Comparison of ENCODE assay signal across 8 mouse cellular contexts in the genomic region with DNA sequence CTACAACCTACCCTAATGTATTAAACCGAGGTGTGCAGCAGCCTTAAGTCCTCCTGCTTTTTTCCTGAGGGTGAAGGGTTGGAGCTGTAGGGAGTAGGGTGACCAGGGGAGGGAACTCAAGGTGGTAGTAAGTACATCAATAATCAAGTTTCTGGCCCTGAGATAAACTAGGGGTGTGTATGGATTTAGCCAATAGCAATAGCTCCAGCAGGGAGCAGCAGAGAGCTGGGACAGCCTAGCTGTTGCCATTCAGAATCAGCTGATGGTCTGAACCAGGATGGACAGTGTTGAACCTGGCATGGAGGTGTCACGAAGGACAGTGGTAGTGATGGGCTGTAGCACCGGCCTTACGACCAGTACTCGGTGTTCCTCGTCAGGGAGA. TPM values are rescaled to one million over a fixed set of nuclear protein-coding genes. Genes with fewer than 3 reads are reported as not detected.
A peak's percentile ranks its signal among the peaks of the same experiment; 100 is the strongest.
DNase-seq lines count a peak whose midpoint lies in the region; ATAC-seq and TF ChIP-seq lines count a peak whose summit lies in the region.

No protein-coding gene starts in this region.

- peak overlapping the region; percentile 95 for H3K9ac ChIP-seq in ES-Bruce4 (ENCODE audit: low read depth, poor library complexity, severe bottlenecking)
- no peak overlapping the region for H3K9ac ChIP-seq in heart, embryonic 16.5 days (ENCODE audit: low read length)

- TF ChIP-seq EP300 in ES-Bruce4 (IDR thresholded peaks at IDR 0.05; ENCODE audit: insufficient read depth, low read depth, low read length): no peak

- peak; percentile 90 to 92 for DNase-seq in kidney, postnatal 4 days
- peak; percentile 75 for DNase-seq in lung, adult 2 months
- DNase-seq in retina, adult 2 months (ENCODE audit: low read depth, low spot score): peak; percentile 45
- peak; percentile 85 for DNase-seq in urinary bladder, postnatal 14 days (ENCODE audit: low spot score)

- peaks cover 6% of the 10 kb centered on the region for H3K4me1 ChIP-seq in ES-Bruce4 (ENCODE audit: control insufficient read depth, insufficient read depth, low read length)
- H3K4me1 ChIP-seq in bone marrow, adult 2 months (ENCODE audit: control insufficient read depth, insufficient read depth, low read length): peaks cover 5% of the 10 kb centered on the region; the same call in 1 of the 2 replicates
- peaks cover 11% of the 10 kb centered on the region; the same call in 1 of the 2 replicates for H3K4me1 ChIP-seq in embryonic fibroblast, embryonic 13.5 days (ENCODE audit: control insufficient read depth, insufficient read depth, low read length)
- peaks cover 25% of the 10 kb centered on the region for H3K4me1 ChIP-seq in heart, embryonic 16.5 days (ENCODE audit: control insufficient read depth, insufficient read depth, low read length)
- H3K4me1 ChIP-seq in lung, adult 2 months (ENCODE audit: control insufficient read depth, insufficient read depth, low read length): peaks cover 16% of the 10 kb centered on the region

- peak overlapping the region; percentile 95 for H3K27ac ChIP-seq in ES-Bruce4 (ENCODE audit: insufficient read depth, low read length)
- peak overlapping the region; percentile 78 for H3K27ac ChIP-seq in bone marrow, adult 2 months (ENCODE audit: control insufficient read depth, insufficient read depth, low read depth, low read length, poor library complexity)
- H3K27ac ChIP-seq in embryonic fibroblast, embryonic 13.5 days (ENCODE audit: insufficient read depth, low read length): peak overlapping the region; percentile 10; the same call in 1 of the 2 replicates
- peak overlapping the region; percentile 9 for H3K27ac ChIP-seq in heart, embryonic 16.5 days (ENCODE audit: low read length)

- 43% methylated on average over 6 of the region's 6 CpGs for WGBS in bone marrow, adult 2 months
- 33% methylated on average over 6 of the region's 6 CpGs for WGBS in heart, embryonic 16.5 days
- WGBS in lung, adult 2 months: 40% methylated on average over 6 of the region's 6 CpGs

- no peak for TF ChIP-seq POLR2A in ES-Bruce4 (IDR thresholded peaks at IDR 0.05; ENCODE audit: insufficient read depth, low read length)
- TF ChIP-seq POLR2A in bone marrow, adult 2 months (IDR thresholded peaks at IDR 0.05; ENCODE audit: borderline replicate concordance, control insufficient read depth, low read depth, low read length): no peak
- no peak for TF ChIP-seq POLR2A in embryonic fibroblast, embryonic 13.5 days (IDR thresholded peaks at IDR 0.05; ENCODE audit: low read depth, low read length)
- no peak for TF ChIP-seq POLR2A in lung, adult 2 months (IDR thresholded peaks at IDR 0.05; ENCODE audit: borderline replicate concordance, extremely low read depth, low read depth, low read length)

- peaks cover 20% of the 10 kb centered on the region for H3K36me3 ChIP-seq in ES-Bruce4 (ENCODE audit: control insufficient read depth, insufficient read depth, low read length, poor library complexity, severe bottlenecking)
- peaks cover 24% of the 10 kb centered on the region for H3K36me3 ChIP-seq in heart, embryonic 16.5 days (ENCODE audit: control insufficient read depth, insufficient read depth)

- peak overlapping the region; percentile 79 for H3K4me3 ChIP-seq in ES-Bruce4 (ENCODE audit: low read depth, low read length)
- H3K4me3 ChIP-seq in bone marrow, adult 2 months (replicated peaks; ENCODE audit: control insufficient read depth, low read depth, low read length): peak overlapping the region; percentile 0
- H3K4me3 ChIP-seq in embryonic fibroblast, embryonic 13.5 days (ENCODE audit: insufficient read depth, low read length): no peak overlapping the region
- H3K4me3 ChIP-seq in heart, embryonic 16.5 days (ENCODE audit: low read length): no peak overlapping the region; the same call in 1 of the 2 replicates
- H3K4me3 ChIP-seq in lung, adult 2 months (replicated peaks; ENCODE audit: extremely low read depth, low read depth, low read length): no peak overlapping the region

- no peaks in the 10 kb centered on the region for H3K27me3 ChIP-seq in ES-Bruce4 (ENCODE audit: control insufficient read depth, insufficient read depth, low read length, poor library complexity, severe bottlenecking)
- H3K27me3 ChIP-seq in heart, embryonic 16.5 days (ENCODE audit: control insufficient read depth, insufficient read depth, low read length): no peaks in the 10 kb centered on the region

- H3K4me2 ChIP-seq in heart, embryonic 16.5 days (ENCODE audit: low read depth, low read length): peak overlapping the region; percentile 59; the same call in 1 of the 2 replicates

- H3K9me3 ChIP-seq in ES-Bruce4 (replicated peaks; ENCODE audit: control insufficient read depth, insufficient read depth, low read length, poor library complexity, severe bottlenecking): no peaks in the 10 kb centered on the region
- H3K9me3 ChIP-seq in heart, embryonic 16.5 days (replicated peaks; ENCODE audit: control insufficient read depth, low read length): no peaks in the 10 kb centered on the region

- peak; percentile 21; the same call in 1 of the 2 replicates for ATAC-seq in heart, embryonic 16.5 days (replicated peaks; ENCODE audit: extremely low read depth, insufficient read depth, low FRiP score)

- peak; percentile 66 for TF ChIP-seq CTCF in ES-Bruce4 (IDR thresholded peaks at IDR 0.05; ENCODE audit: low read depth, low read length)
- TF ChIP-seq CTCF in bone marrow, adult 2 months (IDR thresholded peaks at IDR 0.05; ENCODE audit: control insufficient read depth, insufficient read depth, low read length): peak; percentile 93
- peak; percentile 76; the same call in 1 of the 2 replicates for TF ChIP-seq CTCF in embryonic fibroblast, embryonic 13.5 days (IDR thresholded peaks at IDR 0.05; ENCODE audit: borderline replicate concordance, insufficient read depth, low read length)
- TF ChIP-seq CTCF in lung, adult 2 months (IDR thresholded peaks at IDR 0.05; ENCODE audit: insufficient read depth, low read length): peak; percentile 90

RNA-seq across cellular contexts. Expression of gene Hspb9, which starts 0.9 kb away (rescaled TPM):
- polyA plus RNA-seq in ES-Bruce4 (2011; ENCODE audit: insufficient read depth, insufficient read length, low read depth, missing spikeins): not detected in 2 replicates
- not detected in 2 replicates for polyA plus RNA-seq in bone marrow, adult 2 months (2011; ENCODE audit: insufficient read depth, insufficient read length, low replicate concordance, missing spikeins)
- polyA plus RNA-seq in embryonic fibroblast, embryonic 13.5 days (2011; ENCODE audit: insufficient read length, low read depth, missing spikeins): not detected in 2 replicates
- polyA plus RNA-seq in heart, embryonic 16.5 days (2015; fragmentation: Nextera tagmentation; extraction: Ambion mirVana): 0.24 TPM in 1 of 2 replicates, not detected in the other
- polyA plus RNA-seq in lung, adult 2 months (2012; rRNA removed): 0.36 TPM in 1 of 2 replicates, not detected in the other

RNA-seq across cellular contexts. Expression of gene Kat2a, which starts 2.3 kb away (rescaled TPM):
- polyA plus RNA-seq in ES-Bruce4 (2011; ENCODE audit: insufficient read depth, insufficient read length, low read depth, missing spikeins): 61.3 and 63.1 TPM in 2 replicates
- polyA plus RNA-seq in bone marrow, adult 2 months (2011; ENCODE audit: insufficient read depth, insufficient read length, low replicate concordance, missing spikeins): 7.6 and 16.3 TPM in 2 replicates
- polyA plus RNA-seq in embryonic fibroblast, embryonic 13.5 days (2011; ENCODE audit: insufficient read length, low read depth, missing spikeins): 31.1 and 34.1 TPM in 2 replicates
- polyA plus RNA-seq in heart, embryonic 16.5 days (2015; fragmentation: Nextera tagmentation; extraction: Ambion mirVana): 30.5 and 31.7 TPM in 2 replicates
- 27.3 and 28.2 TPM in 2 replicates for polyA plus RNA-seq in lung, adult 2 months (2012; rRNA removed)

RNA-seq across cellular contexts. Expression of gene Dhx58, which starts 10.5 kb away (rescaled TPM):
- polyA plus RNA-seq in ES-Bruce4 (2011; ENCODE audit: insufficient read depth, insufficient read length, low read depth, missing spikeins): 1.5 and 1.8 TPM in 2 replicates
- polyA plus RNA-seq in bone marrow, adult 2 months (2011; ENCODE audit: insufficient read depth, insufficient read length, low replicate concordance, missing spikeins): 13.2 and 34.6 TPM in 2 replicates
- 3.5 and 7.8 TPM in 2 replicates for polyA plus RNA-seq in embryonic fibroblast, embryonic 13.5 days (2011; ENCODE audit: insufficient read length, low read depth, missing spikeins)
- polyA plus RNA-seq in heart, embryonic 16.5 days (2015; fragmentation: Nextera tagmentation; extraction: Ambion mirVana): 1.5 and 2.6 TPM in 2 replicates
- 8.2 and 9.8 TPM in 2 replicates for polyA plus RNA-seq in lung, adult 2 months (2012; rRNA removed)

RNA-seq across cellular contexts. Expression of gene Zfp385c, which starts 22.3 kb away (rescaled TPM):
- polyA plus RNA-seq in ES-Bruce4 (2011; ENCODE audit: insufficient read depth, insufficient read length, low read depth, missing spikeins): 1.0 and 1.9 TPM in 2 replicates
- polyA plus RNA-seq in bone marrow, adult 2 months (2011; ENCODE audit: insufficient read depth, insufficient read length, low replicate concordance, missing spikeins): not detected in 2 replicates
- polyA plus RNA-seq in embryonic fibroblast, embryonic 13.5 days (2011; ENCODE audit: insufficient read length, low read depth, missing spikeins): 1.1 TPM in 1 of 2 replicates, not detected in the other
- polyA plus RNA-seq in heart, embryonic 16.5 days (2015; fragmentation: Nextera tagmentation; extraction: Ambion mirVana): 0.26 and 0.60 TPM in 2 replicates
- polyA plus RNA-seq in lung, adult 2 months (2012; rRNA removed): 0.36 and 4.9 TPM in 2 replicates

RNA-seq across cellular contexts. Expression of gene Rab5c, which starts 23.5 kb away (rescaled TPM):
- polyA plus RNA-seq in ES-Bruce4 (2011; ENCODE audit: insufficient read depth, insufficient read length, low read depth, missing spikeins): 95.2 and 95.3 TPM in 2 replicates
- 91.8 and 126 TPM in 2 replicates for polyA plus RNA-seq in bone marrow, adult 2 months (2011; ENCODE audit: insufficient read depth, insufficient read length, low replicate concordance, missing spikeins)
- 163 and 168 TPM in 2 replicates for polyA plus RNA-seq in embryonic fibroblast, embryonic 13.5 days (2011; ENCODE audit: insufficient read length, low read depth, missing spikeins)
- polyA plus RNA-seq in heart, embryonic 16.5 days (2015; fragmentation: Nextera tagmentation; extraction: Ambion mirVana): 17.9 and 19.9 TPM in 2 replicates
- polyA plus RNA-seq in lung, adult 2 months (2012; rRNA removed): 235 and 252 TPM in 2 replicates

Comparison
In these comparisons a context has a peak if more than half of its experiments do, and no peak if none do; other contexts are left out.
1. H3K27ac ChIP-seq: peak in every context shown above with its lines; median percentile 95 in ES-Bruce4; 78 in bone marrow, adult 2 months; 10 in embryonic fibroblast, embryonic 13.5 days; 9 in heart, embryonic 16.5 days.
2. H3K4me3 ChIP-seq: peak in ES-Bruce4 (single experiment) and bone marrow, adult 2 months (single experiment); none in embryonic fibroblast, embryonic 13.5 days (single experiment), heart, embryonic 16.5 days (single experiment) and lung, adult 2 months (single experiment).
3. Peak in every context shown above with its lines, with median percentiles within 50 percentile points of each other: CTCF ChIP-seq and DNase-seq.